Mouse (Mus musculus) hindbrain, embryonic 16.5 days (tissue): Measurements from ENCODE around the gene Prdm12. TPM values are rescaled to one million over a fixed set of nuclear protein-coding genes. Genes with fewer than 3 reads are reported as not detected.

Experiments
- ATAC-seq: fragments of 200-750 bp; cut with Nextera tagmentation; 2 replicates; pipeline ENCODE4 v1.8.0; 2017; ENCODE audit warnings: moderate TSS enrichment, moderate library complexity
- H3K27ac ChIP-seq: fragments of 300-500 bp; sonication (generic); 2 replicates; pipeline ENCODE4 v1.5.1; 2014; ENCODE audit warnings: low read depth, mild to moderate bottlenecking, control low read depth, low read length, moderate library complexity
- H3K27me3 ChIP-seq: fragments of 300-500 bp; sonication (generic); replicated peaks from 2 replicates; pipeline ENCODE4 v1.6.1; 2014; ENCODE audit warnings: low read length; ENCODE audit not compliant: control insufficient read depth, insufficient read depth
- H3K36me3 ChIP-seq: fragments of 300-500 bp; sonication (generic); 2 replicates; pipeline ENCODE4 v1.6.1; 2014; ENCODE audit warnings: mild to moderate bottlenecking, low read length, moderate library complexity, mixed read lengths; ENCODE audit not compliant: control insufficient read depth, insufficient read depth
- H3K4me1 ChIP-seq: fragments of 300-500 bp; sonication (generic); 2 replicates; pipeline ENCODE4 v1.6.1; 2014; ENCODE audit warnings: low read depth, low read length; ENCODE audit not compliant: control insufficient read depth, insufficient read depth
- H3K4me2 ChIP-seq: fragments of 300-500 bp; sonication (generic); 2 replicates; pipeline ENCODE4 v1.6.1; 2014; ENCODE audit warnings: mild to moderate bottlenecking, low read length, control low read depth, moderate library complexity
- H3K4me3 ChIP-seq: fragments of 300-500 bp; sonication (generic); 2 replicates; pipeline ENCODE4 v1.5.1; 2014; ENCODE audit warnings: mild to moderate bottlenecking, low read length, control low read depth, moderate library complexity
- H3K9ac ChIP-seq: fragments of 300-500 bp; sonication (generic); 2 replicates; pipeline ENCODE4 v1.6.1; 2014; ENCODE audit warnings: low read depth, mild to moderate bottlenecking, control low read depth, low read length, moderate library complexity
- H3K9me3 ChIP-seq: fragments of 300-500 bp; sonication (generic); 2 replicates; pipeline ENCODE4 v1.6.1; 2014; ENCODE audit warnings: mild to moderate bottlenecking, low read length, moderate library complexity; ENCODE audit not compliant: control insufficient read depth
- WGBS: fragments of 180-500 bp; shearing (Covaris S2); extraction: QIAGEN DNeasy Blood & Tissue Kit; methylation state at CpG from one replicate; pipeline ENCODE4 v1.1.7; 2014; 5-methylcytosine and 5-hydroxymethylcytosine counted together
- polyA plus RNA-seq: library from polyadenylated mRNA; unstranded; fragments of >200 nt; fragmentation: Nextera tagmentation; extraction: Ambion mirVana; gene quantifications from 2 replicates; pipeline ENCODE4 v1.2.1, GENCODE M21; 2015

Gene Prdm12
- 0.20 and 0.34 TPM in 2 replicates for polyA plus RNA-seq

DNA sequence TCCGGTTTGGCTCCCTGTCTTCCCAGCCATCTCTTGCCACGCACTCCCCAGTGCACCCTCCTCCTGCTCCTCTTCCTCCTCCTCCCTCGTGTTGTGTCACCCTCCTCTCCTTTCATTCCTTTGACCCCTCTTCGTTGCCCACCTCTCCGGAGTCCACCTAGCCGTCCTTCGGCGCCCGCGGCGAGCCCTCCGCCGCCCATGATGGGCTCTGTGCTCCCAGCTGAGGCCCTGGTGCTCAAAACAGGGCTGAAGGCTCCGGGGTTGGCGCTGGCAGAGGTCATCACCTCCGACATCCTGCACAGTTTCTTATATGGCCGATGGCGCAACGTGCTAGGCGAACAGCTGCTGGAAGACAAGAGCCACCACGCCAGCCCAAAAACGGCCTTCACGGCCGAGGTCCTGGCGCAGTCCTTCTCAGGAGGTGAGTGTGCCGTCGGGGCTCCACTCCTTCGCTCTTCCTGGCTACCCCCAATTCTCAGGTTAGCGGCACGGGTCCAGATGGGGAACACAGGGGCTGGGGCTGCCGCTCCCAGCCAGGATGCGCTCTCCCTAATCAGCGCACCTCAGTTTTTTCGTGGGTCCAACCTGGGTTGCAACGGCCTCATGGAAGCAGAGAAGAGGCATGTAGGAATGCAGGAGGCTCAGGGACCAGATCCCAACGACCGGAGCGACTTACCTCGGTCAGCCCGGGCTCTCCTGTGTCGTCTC lies at the start of gene Prdm12:
TSS of gene Prdm12 (plus strand) at position 137 of the 708 bp plus-strand sequence.
- Histone ChIP-seq H3K4me2 (peak within 1 kb of the TSS; percentile 37), H3K9me3 (no peaks in the 10 kb centered on the region), H3K9ac (no peak within 1 kb of the TSS), H3K36me3 (no peaks in the 10 kb centered on the region), H3K4me1 (peaks cover 36% of the 10 kb centered on the region), H3K27me3 (peaks cover 67% of the 10 kb centered on the region), H3K27ac (no peak within 1 kb of the TSS), H3K4me3 (peak within 1 kb of the TSS; percentile 0; the same call in 1 of the 2 replicates)
- under 1% methylated on average over 41 of the region's 41 CpGs for WGBS
- ATAC-seq, result no peak

DNA sequence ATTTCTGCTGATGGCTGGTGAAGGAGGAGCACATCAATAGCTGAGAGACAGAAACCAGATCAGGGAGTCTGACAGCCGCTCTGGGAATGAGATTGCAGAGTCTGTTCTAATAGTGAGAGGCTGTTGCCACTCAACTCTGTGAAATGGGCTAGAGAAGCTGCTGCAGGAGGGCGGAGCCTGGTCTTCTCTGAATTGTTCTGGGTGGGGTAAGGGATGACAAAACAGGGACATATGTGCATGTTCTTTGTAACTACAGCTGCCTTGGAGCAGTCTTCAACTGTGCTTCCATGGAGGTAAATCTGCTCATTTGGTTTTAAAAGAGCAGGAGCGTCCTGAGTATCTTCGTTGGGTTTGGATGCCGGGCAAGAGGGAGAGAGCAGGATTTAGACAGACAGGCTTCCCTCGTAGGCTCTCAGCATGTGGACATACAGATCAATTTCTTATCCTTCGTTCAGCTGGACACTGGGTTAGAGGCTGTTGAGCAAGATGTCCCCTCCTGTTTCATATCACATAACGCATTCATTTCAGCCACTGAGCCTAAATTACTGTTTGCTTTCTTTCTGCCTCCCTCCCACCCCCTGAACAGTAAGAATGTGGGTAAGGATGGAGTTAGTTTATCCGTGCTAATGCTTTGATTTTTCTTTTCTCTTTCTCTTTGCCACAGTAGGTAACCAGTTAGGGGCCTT lies 47.9 kb upstream of the Prdm12 start:
- H3K4me1 ChIP-seq, result no peaks in the 10 kb centered on the region
- no peak for ATAC-seq
- no peak overlapping the region for H3K4me3 ChIP-seq
- no peaks in the 10 kb centered on the region for H3K9me3 ChIP-seq
- 78% methylated on average over 9 of the region's 9 CpGs for WGBS
- H3K9ac ChIP-seq, result no peak overlapping the region
- peaks cover 17% of the 10 kb centered on the region for H3K36me3 ChIP-seq
- H3K4me2 ChIP-seq, result no peak overlapping the region
- no peak overlapping the region for H3K27ac ChIP-seq
- no peaks in the 10 kb centered on the region for H3K27me3 ChIP-seq

DNA sequence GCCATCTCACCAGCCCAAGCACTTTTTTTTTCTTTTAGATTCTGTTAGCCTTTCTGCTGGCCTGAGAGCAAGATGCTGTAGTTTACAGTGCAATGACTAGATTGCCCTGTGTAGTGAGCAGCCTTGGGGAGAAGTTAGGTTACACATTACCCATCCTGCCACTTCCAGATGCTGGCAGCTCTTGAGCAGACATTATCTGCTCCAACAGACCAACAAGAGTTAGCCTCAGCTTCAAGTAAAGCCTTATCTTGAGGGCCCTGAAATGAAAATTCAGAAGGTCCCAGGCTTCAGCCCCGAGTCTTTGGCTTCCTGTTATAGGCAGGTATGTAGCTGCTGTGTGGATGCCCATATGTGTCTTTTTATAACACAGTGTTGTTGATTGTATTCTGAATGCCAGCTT lies 32.3 kb upstream of the Prdm12 start:
- H3K4me3 ChIP-seq, result no peak overlapping the region
- no peak for ATAC-seq
- no peak overlapping the region for H3K9ac ChIP-seq
- H3K4me2 ChIP-seq, result no peak overlapping the region
- 100% methylated on average over 1 of the region's 1 CpGs for WGBS
- H3K27me3 ChIP-seq, result peaks cover 12% of the 10 kb centered on the region
- H3K9me3 ChIP-seq, result no peaks in the 10 kb centered on the region
- no peak overlapping the region for H3K27ac ChIP-seq
- H3K4me1 ChIP-seq, result peaks cover 2% of the 10 kb centered on the region; the same call in 1 of the 2 replicates
- H3K36me3 ChIP-seq, result peaks cover 59% of the 10 kb centered on the region

DNA sequence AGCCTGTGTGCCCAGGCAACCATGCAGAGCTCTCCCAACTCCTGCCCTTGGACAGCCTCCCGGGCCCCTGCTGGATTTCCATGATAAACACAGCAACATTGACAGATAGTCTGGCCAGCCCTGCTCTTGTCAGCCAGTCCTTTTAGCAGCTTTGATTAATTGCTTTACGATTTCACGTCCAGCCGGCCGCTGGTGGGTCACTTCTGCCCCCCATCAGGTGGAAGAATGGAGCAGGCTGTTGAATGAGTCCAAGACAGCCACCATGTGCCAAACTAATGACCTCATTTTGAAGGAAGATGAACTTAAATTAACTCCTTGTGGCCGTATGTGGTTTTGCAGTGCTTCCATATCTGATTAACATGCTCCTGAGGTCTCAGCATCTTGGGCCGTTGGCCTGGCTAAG lies 30.0 kb upstream of the Prdm12 start:
- ATAC-seq, result peak; percentile 91
- H3K36me3 ChIP-seq, result peaks cover 60% of the 10 kb centered on the region

DNA sequence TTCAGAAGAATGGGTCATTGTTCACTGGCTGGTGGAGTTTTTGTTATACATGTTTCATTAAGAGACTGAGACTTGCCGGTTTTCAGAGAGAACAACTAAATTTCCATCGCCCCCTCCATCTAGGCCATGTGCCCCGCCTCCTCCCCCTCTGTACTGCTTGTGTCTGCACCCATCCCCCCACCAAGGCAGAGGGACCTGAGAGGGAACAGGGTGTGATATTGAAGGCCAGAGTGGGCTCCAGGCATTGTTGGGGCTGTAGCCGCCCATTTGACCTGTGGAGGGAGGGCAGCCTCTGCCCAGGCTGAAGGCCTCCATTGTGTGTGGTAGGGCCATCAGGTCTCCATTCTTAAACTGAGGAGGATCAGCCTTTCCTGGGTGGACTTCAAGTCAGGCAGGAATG lies 28.9 kb upstream of the Prdm12 start:
- no peak overlapping the region for H3K4me2 ChIP-seq
- no peak overlapping the region for H3K4me3 ChIP-seq
- no peak for ATAC-seq
- H3K9me3 ChIP-seq, result no peaks in the 10 kb centered on the region
- H3K27me3 ChIP-seq, result peaks cover 6% of the 10 kb centered on the region
- H3K4me1 ChIP-seq, result peaks cover 2% of the 10 kb centered on the region; the same call in 1 of the 2 replicates
- no peak overlapping the region for H3K9ac ChIP-seq
- H3K36me3 ChIP-seq, result peaks cover 59% of the 10 kb centered on the region
- H3K27ac ChIP-seq, result no peak overlapping the region
- 36% methylated on average over 4 of the region's 4 CpGs for WGBS

More for the DNA sequence above, 30.0 kb upstream of the Prdm12 start:
- no peak overlapping the region for H3K9ac ChIP-seq
- H3K4me2 ChIP-seq, result no peak overlapping the region
- no peak overlapping the region for H3K27ac ChIP-seq
- no peaks in the 10 kb centered on the region for H3K9me3 ChIP-seq
- H3K4me3 ChIP-seq, result no peak overlapping the region
- WGBS, result 20% methylated on average over 7 of the region's 7 CpGs
- peaks cover 2% of the 10 kb centered on the region; the same call in 1 of the 2 replicates for H3K4me1 ChIP-seq
- H3K27me3 ChIP-seq, result peaks cover 12% of the 10 kb centered on the region

DNA sequence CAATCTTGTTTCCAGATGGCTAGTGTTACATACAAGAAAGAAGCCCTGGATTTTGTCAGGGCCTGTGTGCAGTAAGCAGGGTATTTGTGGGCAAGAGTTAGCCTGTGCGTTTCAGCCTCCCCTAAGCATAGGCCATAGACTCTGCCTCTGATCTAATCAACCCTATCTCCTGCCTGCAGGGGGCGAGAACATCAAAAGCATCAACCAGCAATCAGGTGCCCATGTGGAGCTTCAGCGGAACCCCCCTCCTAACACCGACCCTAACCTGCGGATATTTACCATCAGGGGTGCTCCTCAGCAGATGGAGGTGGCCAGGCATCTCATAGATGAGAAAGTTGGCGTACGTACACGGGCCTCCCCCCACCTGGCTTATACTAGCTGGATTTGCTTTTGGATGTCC lies 28.4 kb upstream of the Prdm12 start:
- H3K4me3 ChIP-seq, result no peak overlapping the region
- H3K27me3 ChIP-seq, result peaks cover 6% of the 10 kb centered on the region
- no peak overlapping the region for H3K4me2 ChIP-seq
- 81% methylated on average over 8 of the region's 8 CpGs for WGBS
- H3K27ac ChIP-seq, result no peak overlapping the region
- peaks cover 2% of the 10 kb centered on the region; the same call in 1 of the 2 replicates for H3K4me1 ChIP-seq
- no peaks in the 10 kb centered on the region for H3K9me3 ChIP-seq
- peaks cover 57% of the 10 kb centered on the region for H3K36me3 ChIP-seq
- no peak for ATAC-seq
- no peak overlapping the region for H3K9ac ChIP-seq

DNA sequence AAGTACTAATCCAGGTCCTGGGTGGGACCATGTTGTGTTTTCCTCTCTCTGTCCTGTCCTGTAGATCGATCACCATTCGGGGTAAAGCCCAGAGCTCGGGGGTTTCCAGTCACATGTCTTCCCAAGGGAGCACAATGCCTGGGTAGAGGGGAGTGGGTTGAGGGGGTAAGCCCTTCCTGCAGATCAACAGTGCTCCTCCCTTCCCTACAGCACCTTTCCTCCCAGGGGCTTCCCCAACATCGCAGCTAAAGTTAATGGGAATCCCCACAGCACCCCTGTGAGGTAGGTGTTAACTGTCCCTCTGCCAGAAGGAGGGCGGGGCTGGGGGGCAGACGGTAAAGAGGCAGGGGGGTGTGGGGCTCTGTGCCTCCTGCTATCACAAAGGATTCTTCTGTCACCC lies 27.2 kb upstream of the Prdm12 start:
- Histone ChIP-seq H3K9ac (no peak overlapping the region), H3K27ac (no peak overlapping the region), H3K9me3 (no peaks in the 10 kb centered on the region), H3K4me1 (peaks cover 2% of the 10 kb centered on the region; the same call in 1 of the 2 replicates), H3K4me3 (no peak overlapping the region), H3K4me2 (no peak overlapping the region), H3K36me3 (peaks cover 51% of the 10 kb centered on the region), H3K27me3 (peaks cover 6% of the 10 kb centered on the region)
- WGBS, result 91% methylated on average over 6 of the region's 6 CpGs
- ATAC-seq, result no peak

DNA sequence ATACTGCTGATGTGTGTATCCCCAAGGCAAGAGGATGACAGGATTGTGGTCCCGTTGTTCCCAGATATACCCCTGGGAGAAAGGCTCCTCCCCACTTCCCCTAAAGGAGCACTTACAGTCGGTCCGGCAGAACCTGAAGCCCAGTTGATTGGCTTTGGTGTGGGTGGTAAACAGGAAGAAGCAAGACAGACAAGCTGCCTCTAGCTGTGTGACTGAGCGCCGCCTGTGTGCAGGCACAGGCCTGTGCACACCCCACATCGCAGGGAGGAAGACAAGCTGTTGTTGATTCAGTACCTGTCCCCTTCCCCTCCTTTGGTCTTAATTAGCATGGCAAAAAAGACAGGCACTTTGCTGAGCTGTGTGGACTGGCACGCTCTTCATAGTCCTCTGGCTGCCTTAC lies 26.1 kb upstream of the Prdm12 start:
- 92% methylated on average over 7 of the region's 7 CpGs for WGBS
- H3K9ac ChIP-seq, result no peak overlapping the region
- peaks cover 48% of the 10 kb centered on the region for H3K36me3 ChIP-seq
- H3K4me1 ChIP-seq, result peaks cover 2% of the 10 kb centered on the region; the same call in 1 of the 2 replicates
- no peaks in the 10 kb centered on the region for H3K9me3 ChIP-seq
- peaks cover 3% of the 10 kb centered on the region; the same call in 1 of the 2 replicates for H3K27me3 ChIP-seq
- H3K27ac ChIP-seq, result no peak overlapping the region
- ATAC-seq, result no peak
- H3K4me2 ChIP-seq, result no peak overlapping the region
- no peak overlapping the region for H3K4me3 ChIP-seq

DNA sequence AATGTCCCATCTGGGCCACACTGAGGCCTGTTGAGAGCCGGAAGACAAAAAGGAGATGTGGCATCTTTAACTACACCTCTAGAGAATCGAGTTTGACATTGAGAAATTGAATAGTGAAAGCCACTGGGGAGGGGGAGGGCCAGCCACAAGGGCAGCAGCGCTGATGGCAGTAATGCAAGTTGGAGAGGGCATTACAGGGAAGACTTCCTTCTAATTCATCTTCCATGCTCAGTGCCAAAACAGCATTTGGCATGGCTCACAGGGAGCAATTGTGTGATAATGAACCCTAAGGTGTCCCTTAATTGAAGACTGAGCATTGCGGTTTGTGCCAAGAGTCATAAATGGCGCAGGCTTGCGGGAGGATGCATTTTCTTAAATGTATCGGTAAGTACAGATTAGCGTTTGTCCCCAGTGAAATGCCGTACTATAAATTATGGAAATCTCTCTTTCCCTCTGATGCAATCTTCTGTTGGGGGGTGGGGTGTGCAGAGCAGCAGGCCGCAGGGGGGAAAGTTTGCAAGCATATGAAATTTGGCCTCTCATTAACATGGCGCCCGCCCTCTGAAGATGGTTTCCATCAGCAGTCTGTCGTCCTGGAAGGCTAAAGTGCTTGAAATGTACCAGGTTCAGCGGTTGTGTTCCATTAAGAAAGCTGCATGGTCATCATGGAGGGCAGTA lies 21.2 kb upstream of the Prdm12 start:
- Histone ChIP-seq H3K9me3 (no peaks in the 10 kb centered on the region), H3K9ac (no peak overlapping the region), H3K4me1 (no peaks in the 10 kb centered on the region), H3K27me3 (no peaks in the 10 kb centered on the region; the same call in 1 of the 2 replicates), H3K4me2 (no peak overlapping the region), H3K4me3 (no peak overlapping the region), H3K36me3 (peaks cover 20% of the 10 kb centered on the region), H3K27ac (no peak overlapping the region)
- ATAC-seq, result peak; percentile 64
- WGBS, result 51% methylated on average over 14 of the region's 14 CpGs
